Mouse (Mus musculus): ENCODE data around the gene Dgkd.

Gene Dgkd

GRCm38 (mm10) chr1:87918061-87918460 is 65.0 kb downstream of the Dgkd start:
- in situ Hi-C loops (cut with MboI, MseI), result no loop called here

GRCm38 (mm10) chr1:87920056-87920614 is 67.0 kb downstream of the Dgkd start:
- in situ Hi-C loops (cut with MboI, MseI), result loop anchor here in 1 of 2 experiments (5.0 kb wide), 1 partner anchor 143 kb away; no protein-coding TSS in a partner anchor

- in situ Hi-C loops (cut with MboI, MseI), result loop anchor here in 1 of 2 experiments (5.0 kb wide), 1 partner anchor 145 kb away; no protein-coding TSS in a partner anchor
Observed at GRCm38 (mm10) chr1:87922666-87923065, 69.6 kb downstream of the Dgkd start.

GRCm38 (mm10) chr1:87924888-87925287 is 71.8 kb downstream of the Dgkd start:
- in situ Hi-C loops (cut with MboI, MseI), result loop anchor here in 1 of 2 experiments (5.0 kb wide), 1 partner anchor 148 kb away; no protein-coding TSS in a partner anchor

DNA sequence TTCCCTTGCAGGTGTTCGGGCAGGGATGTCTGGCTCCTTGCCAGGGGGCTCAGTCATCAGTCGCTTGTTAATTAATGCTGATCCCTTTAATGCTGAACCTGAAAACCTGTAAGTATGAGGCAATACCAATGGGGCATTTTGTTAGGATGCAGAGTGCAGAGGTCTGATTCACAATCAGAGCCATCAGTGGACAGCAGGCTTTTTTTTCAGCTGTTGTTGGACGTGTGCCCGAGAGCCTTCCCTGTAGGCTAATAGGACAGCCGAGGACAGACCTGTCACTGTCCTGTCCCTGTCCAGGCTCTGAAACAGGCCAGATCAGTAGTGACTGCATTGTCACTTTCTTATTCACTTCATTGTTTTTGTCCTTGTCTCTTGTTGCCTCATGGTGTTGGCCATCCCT is 76.6 kb downstream of the Dgkd start:
- in situ Hi-C loops (cut with MboI, MseI), result no loop called here

DNA sequence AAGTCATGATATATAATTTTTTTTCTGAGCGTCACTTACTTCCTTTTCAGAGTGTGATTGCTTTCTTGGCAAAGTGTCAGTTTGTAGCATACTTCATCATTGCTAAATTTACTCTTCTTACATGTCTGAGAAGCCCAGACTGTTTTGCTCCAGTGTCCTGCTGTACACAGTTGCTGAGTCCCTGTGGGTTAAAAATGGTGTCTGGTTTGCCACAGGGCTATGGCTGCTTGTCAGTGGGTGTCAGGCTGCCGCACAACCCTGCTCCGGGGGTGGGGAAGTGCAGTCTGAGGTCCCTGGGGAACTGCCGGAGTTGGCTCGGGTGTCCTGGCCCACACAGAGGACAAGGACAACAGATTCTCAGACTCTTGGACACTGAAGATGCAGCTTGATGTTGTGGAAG is 80.0 kb downstream of the Dgkd start:
- in situ Hi-C loops (cut with MboI, MseI), result no loop called here

DNA sequence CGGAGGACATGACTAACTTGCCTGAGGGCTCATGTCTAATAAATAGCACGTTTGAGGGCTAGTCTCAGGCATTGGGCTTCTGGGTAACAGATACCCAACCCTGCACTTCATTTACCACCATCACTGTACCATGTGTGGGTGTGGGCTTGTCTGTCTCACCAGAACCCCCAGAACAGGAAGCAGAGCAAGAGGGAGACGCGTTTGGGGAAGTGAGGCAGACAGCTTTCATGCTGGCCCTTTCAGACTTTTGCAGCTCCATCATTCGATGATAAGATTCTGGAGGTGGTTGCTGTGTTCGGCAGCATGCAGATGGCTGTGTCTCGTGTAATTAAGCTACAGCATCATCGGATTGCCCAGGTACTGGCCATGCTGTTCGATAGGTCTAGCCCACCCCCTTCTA is 82.0 kb downstream of the Dgkd start:
- in situ Hi-C loops (cut with MboI, MseI), result no loop called here

DNA sequence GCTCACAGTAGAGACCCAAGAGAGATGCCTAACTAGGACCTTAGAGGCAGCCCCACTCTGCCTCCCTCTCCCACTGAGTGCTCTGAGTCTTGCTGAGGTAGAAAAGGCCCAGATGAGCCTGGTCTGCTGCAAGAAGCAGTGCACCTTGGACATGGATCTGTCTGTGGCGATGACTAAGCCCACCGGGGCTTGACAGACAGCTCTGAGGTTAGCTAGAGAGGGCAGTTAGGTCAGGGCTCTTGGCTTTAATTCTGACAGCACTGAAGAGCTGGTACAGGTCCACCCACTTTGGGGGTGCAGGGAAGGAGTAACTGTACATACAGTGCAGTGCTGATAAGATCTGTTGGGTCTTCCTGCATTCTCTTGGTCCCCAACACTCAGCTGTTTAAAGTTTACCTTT is 82.5 kb downstream of the Dgkd start:
- in situ Hi-C loops (cut with MboI, MseI), result no loop called here

GRCm38 (mm10) chr1:87936075-87936474 is 83.0 kb downstream of the Dgkd start:
- in situ Hi-C loops (cut with MboI, MseI), result no loop called here

GRCm38 (mm10) chr1:87936516-87936915 is 83.4 kb downstream of the Dgkd start:
- in situ Hi-C loops (cut with MboI, MseI), result no loop called here

- in situ Hi-C loops (cut with MboI, MseI), result no loop called here
Observed at GRCm38 (mm10) chr1:87941765-87942164, 88.7 kb downstream of the Dgkd start.

GRCm38 (mm10) chr1:87947681-87948091 is 94.6 kb downstream of the Dgkd start:
- in situ Hi-C loops (cut with MboI, MseI), result no loop called here

DNA sequence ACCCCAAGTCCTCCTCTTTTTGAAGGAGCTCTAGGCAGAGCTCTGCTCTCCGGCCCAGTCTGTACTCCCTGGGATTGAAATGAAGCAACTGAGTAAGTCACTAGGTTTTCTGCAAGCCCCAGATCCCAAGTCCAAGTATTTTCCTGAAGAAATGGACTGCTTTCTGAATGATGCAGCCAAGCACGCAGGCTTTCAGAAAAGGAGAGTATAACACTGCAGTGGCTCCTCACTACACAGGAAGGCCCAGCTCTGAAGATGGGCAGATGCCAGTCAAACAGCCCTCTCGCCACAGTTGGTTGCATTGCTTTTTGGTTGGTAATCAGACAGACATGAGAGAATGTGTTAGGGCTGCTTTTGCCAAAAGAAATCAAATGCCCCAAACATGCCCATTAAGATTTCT is 98.6 kb downstream of the Dgkd start:
- in situ Hi-C loops (cut with MboI, MseI), result no loop called here

DNA sequence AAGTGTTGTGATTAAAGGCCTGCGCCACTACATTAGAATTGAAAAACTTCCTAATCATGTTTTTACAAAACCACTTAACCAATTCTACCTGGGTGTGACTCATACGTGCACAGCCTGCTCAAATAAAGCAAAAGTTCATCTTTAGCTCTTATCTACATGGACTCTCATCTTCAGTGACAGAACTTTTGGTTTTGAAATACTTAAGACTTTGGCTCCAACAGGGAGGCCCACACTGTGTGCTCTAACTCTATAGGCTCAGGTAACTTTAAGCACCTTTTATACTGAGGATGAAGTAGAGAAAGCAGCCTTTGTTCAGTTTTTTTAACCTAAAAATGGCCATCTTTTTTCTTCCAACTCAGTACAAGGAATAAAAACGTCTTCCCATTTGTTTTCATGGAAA is 100.0 kb downstream of the Dgkd start:
- in situ Hi-C loops (cut with MboI, MseI), result no loop called here

GRCm38 (mm10) chr1:87958931-87959330 is 105.8 kb downstream of the Dgkd start:
- in situ Hi-C loops (cut with MboI, MseI), result no loop called here

DNA sequence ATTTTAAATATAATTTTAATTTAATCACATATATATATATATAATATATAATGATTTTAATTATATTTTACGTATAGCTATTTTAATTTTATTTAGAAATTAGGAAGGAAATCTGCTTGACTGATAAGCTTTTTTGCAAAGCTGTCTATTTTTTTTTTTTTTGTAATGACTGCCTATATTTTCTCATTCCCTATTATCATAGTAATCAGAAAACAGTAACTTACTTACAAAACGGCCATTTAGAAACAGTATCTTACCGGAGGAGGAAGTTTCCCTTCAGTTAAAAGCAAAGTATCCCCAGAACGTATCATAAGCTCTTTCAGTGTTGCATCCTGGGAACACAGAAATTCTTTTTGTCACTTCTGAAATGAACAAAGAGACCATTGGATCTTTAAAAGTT is 106.4 kb downstream of the Dgkd start:
- in situ Hi-C loops (cut with MboI, MseI), result no loop called here

- in situ Hi-C loops (cut with MboI, MseI), result no loop called here
Observed at GRCm38 (mm10) chr1:87959998-87960431, 106.9 kb downstream of the Dgkd start.

GRCm38 (mm10) chr1:87960752-87961151 is 107.7 kb downstream of the Dgkd start:
- in situ Hi-C loops (cut with MboI, MseI), result no loop called here

- in situ Hi-C loops (cut with MboI, MseI), result no loop called here
Observed at GRCm38 (mm10) chr1:87961459-87962167, 108.5 kb downstream of the Dgkd start.

GRCm38 (mm10) chr1:87970381-87970780 is 117.3 kb downstream of the Dgkd start:
- in situ Hi-C loops (cut with MboI, MseI), result no loop called here

DNA sequence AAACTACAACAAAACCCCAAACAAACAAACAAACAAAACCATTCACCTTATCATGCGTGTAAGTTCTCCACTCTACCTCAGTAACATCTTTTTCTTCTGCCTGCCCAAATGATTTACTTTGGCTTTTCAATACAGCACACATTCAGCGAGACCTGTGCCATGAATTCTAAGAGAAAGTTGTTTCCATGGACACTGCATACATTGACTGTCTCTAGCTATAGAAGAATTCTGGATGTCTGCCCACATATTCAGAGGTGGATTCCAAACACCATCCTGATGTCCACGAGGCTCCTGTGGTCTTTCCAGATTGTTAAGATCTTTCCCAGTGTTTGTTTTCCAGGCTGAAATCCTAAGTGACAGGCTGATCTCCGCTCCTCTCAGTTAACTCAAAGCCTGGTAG is 129.2 kb downstream of the Dgkd start:
- in situ Hi-C loops (cut with MboI, MseI), result no loop called here

DNA sequence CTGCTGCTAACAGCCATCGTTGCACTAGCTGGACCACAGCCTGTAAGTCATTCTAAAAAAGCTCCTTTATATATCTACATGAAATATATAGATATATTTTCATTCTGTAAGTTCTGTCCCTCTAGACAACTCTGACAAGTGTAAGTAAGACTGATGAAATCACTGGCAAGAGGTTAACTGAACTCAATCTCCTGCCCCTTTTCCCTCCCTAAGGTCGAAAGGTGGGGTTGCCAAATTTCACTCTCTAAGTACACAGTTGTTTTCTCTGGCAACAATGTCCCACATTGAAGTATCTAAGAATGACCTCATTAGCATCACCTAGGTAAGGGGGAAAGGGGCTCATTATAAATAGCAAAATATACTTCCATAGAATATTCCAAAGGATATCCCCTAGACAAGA is 139.6 kb downstream of the Dgkd start:
- in situ Hi-C loops (cut with MboI, MseI), result no loop called here
